Mouse (Mus musculus): Measurements from ENCODE around the gene Igf2bp2. TPM values are rescaled to one million over a fixed set of nuclear protein-coding genes. Genes with fewer than 3 reads are reported as not detected.

The Igf2bp2 gene
- polyA plus RNA-seq, 1 experiment from 2014 or later = 190 TPM

DNA sequence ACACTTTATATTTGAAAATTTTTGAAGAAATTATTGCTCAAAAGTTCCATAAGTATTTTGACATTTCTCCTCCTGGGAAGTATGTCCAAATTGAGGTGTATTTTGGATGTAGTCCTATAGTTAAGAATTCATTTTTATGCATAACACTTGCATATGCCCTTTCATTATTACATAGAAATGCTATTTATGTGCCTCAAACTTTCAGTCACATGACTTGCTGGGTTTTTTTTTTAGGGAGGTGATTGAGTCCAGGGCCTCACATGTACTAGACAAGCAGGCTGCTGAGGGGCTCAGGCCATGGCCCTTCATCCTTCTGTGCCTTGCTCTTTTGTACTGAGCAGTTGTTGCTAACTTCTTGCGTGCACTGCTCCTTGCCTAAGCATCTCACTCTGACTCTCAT lies 123.1 kb downstream of the Igf2bp2 start:
- 85% methylated on average over 1 of the region's 1 CpGs for WGBS
- no peak for ATAC-seq (ENCODE audit: insufficient number of reproducible peaks, low FRiP score, low TSS enrichment, low read depth)

DNA sequence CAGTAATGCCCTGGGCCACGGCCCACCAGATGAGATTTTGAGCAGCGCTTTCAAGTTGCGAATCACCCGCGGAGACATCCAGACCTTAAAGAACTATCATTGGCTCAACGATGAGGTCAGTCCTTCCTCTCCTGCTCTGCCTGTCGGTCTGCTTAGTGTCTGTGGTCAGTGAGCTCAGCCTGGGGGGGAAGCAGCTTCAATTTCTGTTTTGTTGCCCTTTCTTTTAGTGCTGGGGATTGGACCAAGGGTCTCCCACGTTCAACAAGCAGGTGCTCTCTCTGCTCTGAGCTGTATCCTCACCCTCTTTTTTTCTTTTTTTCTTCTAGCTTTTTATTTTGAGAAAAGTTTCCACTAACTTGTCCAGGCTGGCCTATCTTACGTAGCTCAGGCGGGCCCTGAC lies 124.5 kb downstream of the Igf2bp2 start:
- Histone ChIP-seq H3K9ac (ENCODE audit: low read length) (no peak overlapping the region), H3K27me3 (ENCODE audit: control insufficient read depth, insufficient read depth, low read length) (no peaks in the 10 kb centered on the region), H3K36me3 (ENCODE audit: control insufficient read depth, insufficient read depth, low read length) (peaks cover 13% of the 10 kb centered on the region; the same call in 1 of the 2 replicates), H3K4me1 (ENCODE audit: control insufficient read depth, insufficient read depth, low read length) (no peaks in the 10 kb centered on the region), H3K4me3 (ENCODE audit: low read depth, low read length) (no peak overlapping the region), H3K27ac (replicated peaks; ENCODE audit: low read depth, low read length) (no peak overlapping the region), H3K4me2 (ENCODE audit: low read depth, severe bottlenecking) (no peak overlapping the region), H3K9me3 (ENCODE audit: control insufficient read depth, low read length) (no peaks in the 10 kb centered on the region)
- DNase-seq (ENCODE audit: low spot score) (no peak), ATAC-seq (ENCODE audit: insufficient number of reproducible peaks, low FRiP score, low TSS enrichment, low read depth) (no peak)
- WGBS = 91% methylated on average over 10 of the region's 10 CpGs

More for the DNA sequence above, 123.1 kb downstream of the Igf2bp2 start:
- H3K27me3 ChIP-seq (ENCODE audit: control insufficient read depth, insufficient read depth, low read length) = no peaks in the 10 kb centered on the region
- H3K9ac ChIP-seq (ENCODE audit: low read length) = no peak overlapping the region
- no peaks in the 10 kb centered on the region for H3K9me3 ChIP-seq (ENCODE audit: control insufficient read depth, low read length)
- H3K36me3 ChIP-seq (ENCODE audit: control insufficient read depth, insufficient read depth, low read length) = peaks cover 17% of the 10 kb centered on the region; the same call in 1 of the 2 replicates
- H3K4me2 ChIP-seq (ENCODE audit: low read depth, severe bottlenecking) = no peak overlapping the region
- DNase-seq (ENCODE audit: low spot score) = no peak
- no peak overlapping the region for H3K27ac ChIP-seq (replicated peaks; ENCODE audit: low read depth, low read length)
- H3K4me3 ChIP-seq (ENCODE audit: low read depth, low read length) = no peak overlapping the region
- H3K4me1 ChIP-seq (ENCODE audit: control insufficient read depth, insufficient read depth, low read length) = no peaks in the 10 kb centered on the region

DNA sequence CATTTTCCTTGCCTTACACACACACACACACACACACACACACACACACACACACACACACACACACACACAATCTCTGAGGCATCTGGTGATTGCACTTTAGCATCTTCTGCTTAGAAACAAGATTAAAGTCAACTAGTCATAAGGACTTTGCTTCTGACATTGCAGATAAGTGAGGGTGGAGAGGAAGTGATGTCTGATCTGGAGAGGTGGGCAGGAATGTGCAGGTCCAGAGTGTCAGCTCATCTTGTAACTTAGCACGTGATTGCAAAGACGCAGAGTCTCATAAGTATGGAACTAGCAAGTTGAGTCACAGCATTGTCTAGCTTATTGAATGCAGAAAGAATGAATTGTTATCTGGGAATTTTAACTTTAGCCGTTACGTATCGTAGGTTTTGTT lies 135.6 kb downstream of the Igf2bp2 start:
- no peak overlapping the region for H3K4me3 ChIP-seq (ENCODE audit: low read depth, low read length)
- DNase-seq (ENCODE audit: low spot score) (no peak), ATAC-seq (ENCODE audit: insufficient number of reproducible peaks, low FRiP score, low TSS enrichment, low read depth) (no peak)
- H3K36me3 ChIP-seq (ENCODE audit: control insufficient read depth, insufficient read depth, low read length) = peaks cover 14% of the 10 kb centered on the region
- no peaks in the 10 kb centered on the region for H3K9me3 ChIP-seq (ENCODE audit: control insufficient read depth, low read length)
- H3K4me1 ChIP-seq (ENCODE audit: control insufficient read depth, insufficient read depth, low read length) = no peaks in the 10 kb centered on the region
- no peak overlapping the region for H3K9ac ChIP-seq (ENCODE audit: low read length)
- H3K27me3 ChIP-seq (ENCODE audit: control insufficient read depth, insufficient read depth, low read length) = no peaks in the 10 kb centered on the region
- H3K27ac ChIP-seq (replicated peaks; ENCODE audit: low read depth, low read length) = no peak overlapping the region
- WGBS = 94% methylated on average over 5 of the region's 5 CpGs
- H3K4me2 ChIP-seq (ENCODE audit: low read depth, severe bottlenecking) = no peak overlapping the region

DNA sequence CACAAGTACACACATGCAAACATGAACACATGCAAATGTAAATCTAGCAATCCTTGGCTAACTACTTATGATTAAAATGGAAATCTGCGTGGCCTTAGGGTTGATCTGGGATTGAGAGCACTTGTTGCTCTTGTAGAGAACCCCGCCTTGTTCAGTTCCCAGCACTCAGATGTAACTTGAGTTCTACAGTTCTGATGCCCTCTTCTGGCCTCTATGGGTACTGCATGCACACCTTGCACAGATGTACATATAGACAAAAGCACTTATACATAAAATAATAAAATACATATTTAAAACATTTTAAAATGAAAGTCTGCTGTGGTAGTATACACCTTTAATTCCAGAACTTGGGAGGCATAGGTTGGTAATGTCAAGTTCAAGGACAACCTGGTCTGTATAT lies 141.0 kb downstream of the Igf2bp2 start:
- 96% methylated on average over 2 of the region's 2 CpGs for WGBS
- ATAC-seq (ENCODE audit: insufficient number of reproducible peaks, low FRiP score, low TSS enrichment, low read depth) = no peak
- no peak overlapping the region for H3K27ac ChIP-seq (replicated peaks; ENCODE audit: low read depth, low read length)
- H3K27me3 ChIP-seq (ENCODE audit: control insufficient read depth, insufficient read depth, low read length) = no peaks in the 10 kb centered on the region
- no peak overlapping the region for H3K9ac ChIP-seq (ENCODE audit: low read length)
- H3K9me3 ChIP-seq (ENCODE audit: control insufficient read depth, low read length) = no peaks in the 10 kb centered on the region; the same call in 1 of the 2 replicates
- H3K36me3 ChIP-seq (ENCODE audit: control insufficient read depth, insufficient read depth, low read length) = peaks cover 18% of the 10 kb centered on the region
- H3K4me1 ChIP-seq (ENCODE audit: control insufficient read depth, insufficient read depth, low read length) = no peaks in the 10 kb centered on the region
- H3K4me2 ChIP-seq (ENCODE audit: low read depth, severe bottlenecking) = no peak overlapping the region
- peak; percentile 42 for DNase-seq (ENCODE audit: low spot score)
- H3K4me3 ChIP-seq (ENCODE audit: low read depth, low read length) = no peak overlapping the region

DNA sequence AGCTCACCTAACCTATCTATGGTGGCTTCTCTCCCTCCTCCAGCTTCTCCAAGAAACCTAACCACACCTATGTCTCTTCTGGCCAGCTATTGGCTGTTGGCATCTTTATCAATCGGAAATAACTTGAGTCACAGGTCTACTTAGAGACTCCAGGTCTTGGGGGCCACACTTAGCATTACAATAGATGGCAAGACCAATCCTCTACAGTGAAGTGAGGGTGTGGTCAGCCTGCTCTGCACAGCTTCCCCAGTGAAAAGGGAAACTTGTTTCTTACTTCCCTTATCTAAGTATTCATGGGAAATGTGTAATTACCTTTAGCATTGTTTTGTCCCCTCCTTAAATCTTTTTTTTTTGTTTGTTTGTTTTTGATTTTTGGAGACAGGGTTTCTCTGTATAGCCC lies 147.5 kb downstream of the Igf2bp2 start:
- WGBS = 93% methylated on average over 1 of the region's 1 CpGs
- Histone ChIP-seq H3K4me3 (ENCODE audit: low read depth, low read length) (no peak overlapping the region), H3K4me1 (ENCODE audit: control insufficient read depth, insufficient read depth, low read length) (no peaks in the 10 kb centered on the region), H3K4me2 (ENCODE audit: low read depth, severe bottlenecking) (no peak overlapping the region), H3K27ac (replicated peaks; ENCODE audit: low read depth, low read length) (no peak overlapping the region), H3K36me3 (ENCODE audit: control insufficient read depth, insufficient read depth, low read length) (peaks cover 13% of the 10 kb centered on the region; the same call in 1 of the 2 replicates), H3K9ac (ENCODE audit: low read length) (no peak overlapping the region), H3K9me3 (ENCODE audit: control insufficient read depth, low read length) (no peaks in the 10 kb centered on the region), H3K27me3 (ENCODE audit: control insufficient read depth, insufficient read depth, low read length) (no peaks in the 10 kb centered on the region)
- ATAC-seq (ENCODE audit: insufficient number of reproducible peaks, low FRiP score, low TSS enrichment, low read depth) = no peak
- no peak for DNase-seq (ENCODE audit: low spot score)

GRCm38 (mm10) chr16:22009596-22009995 lies 153.5 kb downstream of the Igf2bp2 start:
- ATAC-seq (ENCODE audit: insufficient number of reproducible peaks, low FRiP score, low TSS enrichment, low read depth) (peak; percentile 66), DNase-seq (ENCODE audit: low spot score) (no peak)
- Histone ChIP-seq H3K4me2 (ENCODE audit: low read depth, severe bottlenecking) (peak overlapping the region; percentile 71), H3K4me1 (ENCODE audit: control insufficient read depth, insufficient read depth, low read length) (peaks cover 4% of the 10 kb centered on the region; the same call in 1 of the 2 replicates), H3K27me3 (ENCODE audit: control insufficient read depth, insufficient read depth, low read length) (no peaks in the 10 kb centered on the region), H3K36me3 (ENCODE audit: control insufficient read depth, insufficient read depth, low read length) (no peaks in the 10 kb centered on the region), H3K9ac (ENCODE audit: low read length) (peak overlapping the region; percentile 87), H3K4me3 (ENCODE audit: low read depth, low read length) (peak overlapping the region; percentile 99), H3K27ac (replicated peaks; ENCODE audit: low read depth, low read length) (no peak overlapping the region), H3K9me3 (ENCODE audit: control insufficient read depth, low read length) (no peaks in the 10 kb centered on the region)
- WGBS = under 1% methylated on average over 50 of the region's 51 CpGs

GRCm38 (mm10) chr16:22009099-22009584 lies 154.0 kb downstream of the Igf2bp2 start, which contains the start of gene Senp2:
TSS of gene Senp2 (plus strand) at chr16:22009484.
- DNase-seq (ENCODE audit: low spot score) = peak; percentile 100
- under 1% methylated on average over 45 of the region's 45 CpGs for WGBS
- Histone ChIP-seq H3K27me3 (ENCODE audit: control insufficient read depth, insufficient read depth, low read length) (no peaks in the 10 kb centered on the region), H3K36me3 (ENCODE audit: control insufficient read depth, insufficient read depth, low read length) (no peaks in the 10 kb centered on the region), H3K9ac (ENCODE audit: low read length) (peak within 1 kb of the TSS; percentile 87), H3K9me3 (ENCODE audit: control insufficient read depth, low read length) (no peaks in the 10 kb centered on the region), H3K4me3 (ENCODE audit: low read depth, low read length) (peak within 1 kb of the TSS; percentile 99), H3K27ac (replicated peaks; ENCODE audit: low read depth, low read length) (no peak within 1 kb of the TSS), H3K4me2 (ENCODE audit: low read depth, severe bottlenecking) (peak within 1 kb of the TSS; percentile 71), H3K4me1 (ENCODE audit: control insufficient read depth, insufficient read depth, low read length) (peaks cover 4% of the 10 kb centered on the region; the same call in 1 of the 2 replicates)
- peak; percentile 98 for ATAC-seq (ENCODE audit: insufficient number of reproducible peaks, low FRiP score, low TSS enrichment, low read depth)

Measured in limb, embryonic 11.5 days (tissue).